Mouse (Mus musculus) midbrain, embryonic 10.5 days (tissue): ENCODE results near the gene Papss1. TPM values are rescaled to one million over a fixed set of nuclear protein-coding genes. Genes with fewer than 3 reads are reported as not detected.

Experiments used
- DNase-seq: peaks from one replicate; pipeline ENCODE4 v3.0.0-alpha.2; 2017; ENCODE audit warnings: low spot score
- H3K27ac ChIP-seq: fragments of 300-500 bp; sonication (generic); replicated peaks from 2 replicates; pipeline ENCODE4 v1.5.1; 2016; ENCODE audit warnings: mild to moderate bottlenecking
- H3K27me3 ChIP-seq: fragments of 300-500 bp; sonication (generic); 2 replicates; pipeline ENCODE4 v1.6.1; 2016; ENCODE audit warnings: low read depth, mild to moderate bottlenecking; ENCODE audit not compliant: poor library complexity, severe bottlenecking
- H3K36me3 ChIP-seq: fragments of 300-500 bp; sonication (generic); 2 replicates; pipeline ENCODE4 v1.6.1; 2016; ENCODE audit warnings: mild to moderate bottlenecking, moderate library complexity
- H3K4me1 ChIP-seq: fragments of 300-500 bp; sonication (generic); 2 replicates; pipeline ENCODE4 v1.6.1; 2016
- H3K4me3 ChIP-seq: fragments of 300-500 bp; sonication (generic); 2 replicates; pipeline ENCODE4 v1.5.1; 2016; ENCODE audit warnings: mild to moderate bottlenecking, moderate library complexity
- H3K9me3 ChIP-seq: fragments of 300-500 bp; sonication (generic); replicated peaks from 2 replicates; pipeline ENCODE4 v1.6.1; 2016; ENCODE audit warnings: mild to moderate bottlenecking
- WGBS: fragments of 180-500 bp; shearing (Covaris S2); methylation state at CpG from one replicate; pipeline ENCODE4 v1.1.7; 2016; 5-methylcytosine and 5-hydroxymethylcytosine counted together
- polyA plus RNA-seq: library from polyadenylated mRNA; unstranded; fragments of >200 nt; fragmentation: Nextera tagmentation; extraction: Ambion mirVana; gene quantifications from 2 replicates; pipeline ENCODE4 v1.2.1, GENCODE M21; 2016

Papss1 gene
- polyA plus RNA-seq, 1 experiment from 2014 or later, result 58.7 TPM

- H3K4me3 ChIP-seq, result no peak overlapping the region
- H3K36me3 ChIP-seq, result peaks cover 45% of the 10 kb centered on the region
- DNase-seq, result no peak
Measured at GRCm38 (mm10) chr3:131593143-131593798, 28.7 kb downstream of the Papss1 start.

GRCm38 (mm10) chr3:131594361-131594760 is 29.8 kb downstream of the Papss1 start:
- Histone ChIP-seq H3K27me3 (no peaks in the 10 kb centered on the region), H3K9me3 (peaks cover 6% of the 10 kb centered on the region; the same call in 1 of the 2 replicates), H3K4me3 (no peak overlapping the region), H3K36me3 (peaks cover 35% of the 10 kb centered on the region), H3K27ac (no peak overlapping the region), H3K4me1 (no peaks in the 10 kb centered on the region)
- 98% methylated on average over 11 of the region's 11 CpGs for WGBS
- no peak for DNase-seq

More at GRCm38 (mm10) chr3:131593143-131593798, 28.7 kb downstream of the Papss1 start:
- 90% methylated on average over 15 of the region's 15 CpGs for WGBS
- Histone ChIP-seq H3K27me3 (no peaks in the 10 kb centered on the region), H3K27ac (no peak overlapping the region), H3K9me3 (peaks cover 6% of the 10 kb centered on the region; the same call in 1 of the 2 replicates), H3K4me1 (no peaks in the 10 kb centered on the region)

- no peak for DNase-seq
- 91% methylated on average over 14 of the region's 14 CpGs for WGBS
- no peaks in the 10 kb centered on the region for H3K4me1 ChIP-seq
- H3K27ac ChIP-seq, result no peak overlapping the region
- peaks cover 6% of the 10 kb centered on the region; the same call in 1 of the 2 replicates for H3K9me3 ChIP-seq
- no peaks in the 10 kb centered on the region for H3K27me3 ChIP-seq
- H3K36me3 ChIP-seq, result peaks cover 27% of the 10 kb centered on the region
- H3K4me3 ChIP-seq, result no peak overlapping the region
Measured at GRCm38 (mm10) chr3:131595546-131596245, 31.1 kb downstream of the Papss1 start.

GRCm38 (mm10) chr3:131600726-131601125 is 36.2 kb downstream of the Papss1 start:
- Histone ChIP-seq H3K9me3 (peaks cover 6% of the 10 kb centered on the region; the same call in 1 of the 2 replicates), H3K27ac (no peak overlapping the region), H3K36me3 (peaks cover 37% of the 10 kb centered on the region), H3K4me3 (no peak overlapping the region), H3K27me3 (no peaks in the 10 kb centered on the region), H3K4me1 (no peaks in the 10 kb centered on the region)
- WGBS, result 95% methylated on average over 11 of the region's 11 CpGs
- DNase-seq, result no peak

GRCm38 (mm10) chr3:131601366-131601765 is 36.8 kb downstream of the Papss1 start:
- H3K4me3 ChIP-seq, result no peak overlapping the region
- no peak for DNase-seq
- peaks cover 6% of the 10 kb centered on the region; the same call in 1 of the 2 replicates for H3K9me3 ChIP-seq
- WGBS, result 93% methylated on average over 1 of the region's 1 CpGs
- no peaks in the 10 kb centered on the region for H3K27me3 ChIP-seq
- H3K36me3 ChIP-seq, result peaks cover 43% of the 10 kb centered on the region
- H3K27ac ChIP-seq, result no peak overlapping the region
- H3K4me1 ChIP-seq, result no peaks in the 10 kb centered on the region

GRCm38 (mm10) chr3:131602995-131603414 is 38.4 kb downstream of the Papss1 start:
- Histone ChIP-seq H3K27ac (no peak overlapping the region), H3K4me3 (no peak overlapping the region), H3K4me1 (no peaks in the 10 kb centered on the region), H3K27me3 (no peaks in the 10 kb centered on the region), H3K36me3 (peaks cover 50% of the 10 kb centered on the region), H3K9me3 (no peaks in the 10 kb centered on the region)
- DNase-seq, result no peak
- WGBS, result 91% methylated on average over 4 of the region's 4 CpGs

GRCm38 (mm10) chr3:131608112-131608511 is 43.5 kb downstream of the Papss1 start:
- Histone ChIP-seq H3K27ac (no peak overlapping the region), H3K9me3 (no peaks in the 10 kb centered on the region), H3K4me1 (no peaks in the 10 kb centered on the region), H3K4me3 (no peak overlapping the region), H3K27me3 (no peaks in the 10 kb centered on the region), H3K36me3 (peaks cover 71% of the 10 kb centered on the region)
- no peak for DNase-seq
- WGBS, result 92% methylated on average over 6 of the region's 6 CpGs

GRCm38 (mm10) chr3:131609651-131610050 is 45.1 kb downstream of the Papss1 start:
- DNase-seq, result no peak
- Histone ChIP-seq H3K27ac (no peak overlapping the region), H3K9me3 (no peaks in the 10 kb centered on the region), H3K36me3 (peaks cover 77% of the 10 kb centered on the region), H3K4me1 (no peaks in the 10 kb centered on the region), H3K4me3 (no peak overlapping the region), H3K27me3 (no peaks in the 10 kb centered on the region)
- WGBS, result 88% methylated on average over 4 of the region's 4 CpGs

- H3K27me3 ChIP-seq, result no peaks in the 10 kb centered on the region
- WGBS, result 89% methylated on average over 6 of the region's 6 CpGs
- H3K9me3 ChIP-seq, result no peaks in the 10 kb centered on the region
- H3K36me3 ChIP-seq, result peaks cover 78% of the 10 kb centered on the region
- H3K4me3 ChIP-seq, result no peak overlapping the region
- H3K4me1 ChIP-seq, result no peaks in the 10 kb centered on the region
- no peak overlapping the region for H3K27ac ChIP-seq
- no peak for DNase-seq
Measured at GRCm38 (mm10) chr3:131610595-131610994, 46.0 kb downstream of the Papss1 start.

- 87% methylated on average over 5 of the region's 5 CpGs for WGBS
- H3K36me3 ChIP-seq, result peaks cover 68% of the 10 kb centered on the region
- H3K4me1 ChIP-seq, result no peaks in the 10 kb centered on the region
Measured at GRCm38 (mm10) chr3:131612847-131613246, 48.3 kb downstream of the Papss1 start.

GRCm38 (mm10) chr3:131614056-131614455 is 49.5 kb downstream of the Papss1 start:
- 78% methylated on average over 8 of the region's 8 CpGs for WGBS
- Histone ChIP-seq H3K27me3 (no peaks in the 10 kb centered on the region), H3K4me1 (no peaks in the 10 kb centered on the region), H3K27ac (no peak overlapping the region), H3K36me3 (peaks cover 62% of the 10 kb centered on the region), H3K9me3 (no peaks in the 10 kb centered on the region), H3K4me3 (no peak overlapping the region)
- no peak for DNase-seq

More at GRCm38 (mm10) chr3:131612847-131613246, 48.3 kb downstream of the Papss1 start:
- DNase-seq, result no peak
- no peaks in the 10 kb centered on the region for H3K27me3 ChIP-seq
- H3K4me3 ChIP-seq, result no peak overlapping the region
- H3K9me3 ChIP-seq, result no peaks in the 10 kb centered on the region
- H3K27ac ChIP-seq, result no peak overlapping the region

- no peak overlapping the region for H3K27ac ChIP-seq
- no peaks in the 10 kb centered on the region for H3K27me3 ChIP-seq
- 92% methylated on average over 18 of the region's 18 CpGs for WGBS
- DNase-seq, result no peak
- H3K4me1 ChIP-seq, result no peaks in the 10 kb centered on the region
- H3K4me3 ChIP-seq, result no peak overlapping the region
- H3K36me3 ChIP-seq, result peaks cover 31% of the 10 kb centered on the region
- no peaks in the 10 kb centered on the region for H3K9me3 ChIP-seq
Measured at GRCm38 (mm10) chr3:131618580-131619338, 54.2 kb downstream of the Papss1 start.
